Mouse (Mus musculus) MEL (cell line): Measurements from ENCODE around the gene Vav3.

Experiments
- BHLHE40 ChIP-seq: IDR thresholded peaks from 2 replicates; pipeline ENCODE4 v1.6.1; 2012; ENCODE audit warnings: low read depth, mild to moderate bottlenecking, inconsistent platforms, low read length, improper control_type of control experiment, borderline replicate concordance
- CHD1 ChIP-seq: IDR thresholded peaks from 2 replicates; pipeline ENCODE4 v1.6.1; 2012; ENCODE audit warnings: low read depth, mild to moderate bottlenecking, inconsistent platforms, low read length, improper control_type of control experiment
- CTCF ChIP-seq, 3 experiments: IDR thresholded peaks in 2 of 3; conservative IDR thresholded peaks in 1 of 3; 2 replicates each; pipeline ENCODE4 v1.5.1; 2011 to 2012; ENCODE audit warnings: low read length in 3 of 3, low read depth in 2 of 3, mild to moderate bottlenecking in 2 of 3, improper control_type of control experiment in 1 of 3, inconsistent platforms in 1 of 3, mixed read lengths in 1 of 3, moderate library complexity in 1 of 3; ENCODE audit not compliant: control insufficient read depth in 1 of 3, insufficient read depth in 1 of 3, poor library complexity in 1 of 3, severe bottlenecking in 1 of 3
- E2F4 ChIP-seq: IDR thresholded peaks from 2 replicates; pipeline ENCODE4 v1.6.1; 2011; ENCODE audit warnings: low read depth, low read length, improper control_type of control experiment, borderline replicate concordance
- EP300 ChIP-seq, 2 experiments: IDR thresholded peaks; 2 replicates each; pipeline ENCODE4 v1.6.1; 2011; ENCODE audit warnings: improper control_type of control experiment in 2 of 2, low read length in 2 of 2, low read depth in 1 of 2, mild to moderate bottlenecking in 1 of 2
- HCFC1 ChIP-seq: IDR thresholded peaks from 2 replicates; pipeline ENCODE4 v1.6.1; 2012; ENCODE audit warnings: low read depth, mild to moderate bottlenecking, inconsistent platforms, low read length, improper control_type of control experiment, moderate library complexity
- JUND ChIP-seq: IDR thresholded peaks from 2 replicates; pipeline ENCODE4 v1.6.1; 2011; ENCODE audit warnings: low read depth, mild to moderate bottlenecking, improper control_type of control experiment, low read length
- POLR2A ChIP-seq, 2 experiments: IDR thresholded peaks; 2 replicates each; pipeline ENCODE4 v1.6.1; 2011 to 2012; ENCODE audit warnings: low read length in 2 of 2, mild to moderate bottlenecking in 2 of 2, control low read depth in 1 of 2, improper control_type of control experiment in 1 of 2, low read depth in 1 of 2, moderate library complexity in 1 of 2; ENCODE audit not compliant: control insufficient read depth in 1 of 2, insufficient read depth in 1 of 2, poor library complexity in 1 of 2
- POLR2AphosphoS2 ChIP-seq: IDR thresholded peaks from 2 replicates; pipeline ENCODE4 v1.6.1; 2011; ENCODE audit warnings: low read length, improper control_type of control experiment
- TBP ChIP-seq: IDR thresholded peaks from 2 replicates; pipeline ENCODE4 v1.8.0; 2011; ENCODE audit warnings: low read depth, low read length, improper control_type of control experiment
- ZKSCAN1 ChIP-seq: IDR thresholded peaks from 2 replicates; pipeline ENCODE4 v1.6.1; 2012; ENCODE audit warnings: low read depth, mild to moderate bottlenecking, inconsistent platforms, low read length, improper control_type of control experiment, moderate library complexity
- ZMIZ1 ChIP-seq: IDR thresholded peaks from 2 replicates; pipeline ENCODE4 v1.6.1; 2012; ENCODE audit warnings: low read depth, mild to moderate bottlenecking, inconsistent platforms, low read length, improper control_type of control experiment, moderate library complexity
- ZNF384 ChIP-seq: IDR thresholded peaks from 2 replicates; pipeline ENCODE4 v1.6.1; 2012; ENCODE audit warnings: low read depth, mild to moderate bottlenecking, inconsistent platforms, low read length, improper control_type of control experiment

- no peak for TF ChIP-seq ZNF384
- no peak for TF ChIP-seq HCFC1
- TF ChIP-seq CHD1, result no peak
- TF ChIP-seq EP300 (IDR thresholded peaks at IDR 0.05; ENCODE audit: low read depth in 1 of 2, low read length in 2 of 2), result no peak
- no peak for TF ChIP-seq TBP
- no peak for TF ChIP-seq JUND
- TF ChIP-seq ZMIZ1, result no peak
- TF ChIP-seq POLR2AphosphoS2, result no peak
- TF ChIP-seq CTCF (IDR thresholded peaks at IDR 0.05 in 2 of 3, conservative IDR thresholded peaks at IDR 0.05 in 1 of 3; ENCODE audit: control insufficient read depth in 1 of 3, insufficient read depth in 1 of 3, low read depth in 2 of 3, low read length in 3 of 3, poor library complexity in 1 of 3, severe bottlenecking in 1 of 3), result no peak
- no peak for TF ChIP-seq ZKSCAN1
- no peak for TF ChIP-seq POLR2A (IDR thresholded peaks at IDR 0.05; ENCODE audit: control insufficient read depth in 1 of 2, insufficient read depth in 1 of 2, low read depth in 1 of 2, low read length in 2 of 2, poor library complexity in 1 of 2)
- TF ChIP-seq BHLHE40, result no peak
- TF ChIP-seq E2F4, result no peak
Measured at GRCm38 (mm10) chr3:109322225-109322624, 18.2 kb upstream of the Vav3 start.
